Mouse (Mus musculus) MN1 (cell line): ENCODE measurements around the gene Ube4a.

Experiments
- DNase-seq: peaks from one replicate; pipeline ENCODE4 v3.0.0-alpha.2; 2016; ENCODE audit warnings: low spot score

Gene Ube4a

GRCm38 (mm10) chr9:44965126-44965832, at the start of gene Ube4a:
Gene Ube4a, minus strand, starts transcription at chr9:44965600.
- DNase-seq: peak; percentile 99

GRCm38 (mm10) chr9:45014879-45015278, 49.5 kb upstream of the Ube4a start:
- DNase-seq: no peak

- no peak for DNase-seq
Observed at GRCm38 (mm10) chr9:45011291-45011690, 45.9 kb upstream of the Ube4a start.

- DNase-seq: peak; percentile 10
Observed at GRCm38 (mm10) chr9:45010461-45010860, 45.1 kb upstream of the Ube4a start.

GRCm38 (mm10) chr9:45009180-45010078, 44.0 kb upstream of the Ube4a start, which contains the start of gene Cd3e:
Gene Cd3e, minus strand, starts transcription at chr9:45009627.
- DNase-seq: no peak

- DNase-seq: no peak
Observed at GRCm38 (mm10) chr9:45008342-45008741, 42.9 kb upstream of the Ube4a start.

GRCm38 (mm10) chr9:45007404-45007803, 42.0 kb upstream of the Ube4a start:
- DNase-seq: no peak

- no peak for DNase-seq
Observed at GRCm38 (mm10) chr9:45000249-45000648, 34.8 kb upstream of the Ube4a start.

- no peak for DNase-seq
Observed at GRCm38 (mm10) chr9:44999776-45000175, 34.4 kb upstream of the Ube4a start.

GRCm38 (mm10) chr9:44999171-44999570, 33.8 kb upstream of the Ube4a start:
- peak; percentile 9 for DNase-seq

- DNase-seq: no peak
Observed at GRCm38 (mm10) chr9:44998138-44998537, 32.7 kb upstream of the Ube4a start.

GRCm38 (mm10) chr9:44996590-44996989, 31.2 kb upstream of the Ube4a start:
- DNase-seq: no peak

- DNase-seq: no peak
Observed at GRCm38 (mm10) chr9:44994962-44995361, 29.6 kb upstream of the Ube4a start.

- DNase-seq: peak; percentile 18
Observed at GRCm38 (mm10) chr9:44993268-44993667, 27.9 kb upstream of the Ube4a start.

GRCm38 (mm10) chr9:44992271-44992670, 26.9 kb upstream of the Ube4a start:
- DNase-seq: no peak

GRCm38 (mm10) chr9:44991821-44992220, 26.4 kb upstream of the Ube4a start:
- no peak for DNase-seq

GRCm38 (mm10) chr9:44986976-44987375, 21.6 kb upstream of the Ube4a start:
- DNase-seq: no peak

GRCm38 (mm10) chr9:44986242-44986781, 20.9 kb upstream of the Ube4a start:
- peak; percentile 48 for DNase-seq

- DNase-seq: no peak
Observed at GRCm38 (mm10) chr9:44985721-44986161, 20.3 kb upstream of the Ube4a start.

GRCm38 (mm10) chr9:44983001-44983400, 17.6 kb upstream of the Ube4a start:
- no peak for DNase-seq

- no peak for DNase-seq
Observed at GRCm38 (mm10) chr9:44982531-44982930, 17.1 kb upstream of the Ube4a start.

- DNase-seq: no peak
Observed at GRCm38 (mm10) chr9:44982081-44982480, 16.7 kb upstream of the Ube4a start.

GRCm38 (mm10) chr9:44981676-44982075, 16.3 kb upstream of the Ube4a start, which contains the start of gene Cd3d:
Gene Cd3d, plus strand, starts transcription at chr9:44981786.
- no peak for DNase-seq
